Mouse (Mus musculus): ENCODE measurements around the gene Galnt13. TPM values are rescaled to one million over a fixed set of nuclear protein-coding genes. Genes with fewer than 3 reads are reported as not detected.
"Not testable (repeated sequence)": the region's sequence is repeated elsewhere in the genome, so short reads cannot be mapped to it uniquely, and the experiment has no call there.

The Galnt13 gene
- polyA plus RNA-seq, 1 experiment from 2014 or later = 1.5 TPM

DNA sequence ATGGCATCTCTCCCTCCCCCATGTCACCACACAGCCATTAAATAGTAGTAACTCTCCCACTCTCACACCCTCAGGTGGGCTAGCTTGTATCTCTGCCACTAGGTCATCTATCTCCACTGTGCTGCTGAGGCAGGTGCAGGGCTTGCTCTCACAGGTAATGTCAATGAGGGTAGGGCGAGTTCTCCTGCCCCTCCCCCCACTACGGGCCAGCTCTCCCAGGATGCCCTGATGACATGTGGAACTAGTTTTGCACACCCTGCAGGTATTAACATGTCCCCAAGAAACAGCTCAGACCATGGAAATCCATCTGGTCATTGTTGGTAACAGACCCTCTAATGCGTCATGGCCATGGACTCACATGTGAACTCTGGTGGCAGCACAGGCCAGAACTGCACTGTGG, 129.0 kb downstream of the Galnt13 start:
- Histone ChIP-seq H3K27ac (replicated peaks) (no peak overlapping the region), H3K4me1 (no peaks in the 10 kb centered on the region), H3K9ac (no peak overlapping the region), H3K4me2 (replicated peaks) (no peak overlapping the region), H3K9me3 (replicated peaks) (no peaks in the 10 kb centered on the region), H3K4me3 (replicated peaks) (no peak overlapping the region), H3K27me3 (no peaks in the 10 kb centered on the region), H3K36me3 (no peaks in the 10 kb centered on the region)
- WGBS = 80% methylated on average over 3 of the region's 3 CpGs
- no peak for ATAC-seq (ENCODE audit: insufficient number of reproducible peaks, low FRiP score, low TSS enrichment, low read depth)

DNA sequence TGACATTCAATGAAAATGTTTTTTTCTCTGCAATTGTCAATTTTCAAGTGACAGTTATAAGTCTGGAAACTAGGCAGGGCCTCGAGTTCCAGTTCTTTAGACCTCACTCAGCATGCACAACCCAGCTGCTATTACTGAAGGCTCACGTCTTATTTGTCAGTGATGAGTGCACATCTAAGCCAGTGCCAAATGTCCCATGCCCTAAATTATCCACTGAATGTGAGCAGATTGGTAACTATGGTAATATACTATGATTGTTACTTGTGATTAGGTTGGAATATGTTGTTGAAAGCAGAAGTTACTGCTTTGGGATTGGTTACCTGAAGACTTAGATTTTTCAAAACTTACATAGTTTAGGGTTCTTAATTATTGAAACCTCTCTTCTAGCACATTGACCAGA, 131.1 kb downstream of the Galnt13 start:
- no peak overlapping the region for H3K4me2 ChIP-seq (replicated peaks)
- H3K9ac ChIP-seq = no peak overlapping the region
- H3K9me3 ChIP-seq (replicated peaks) = no peaks in the 10 kb centered on the region
- H3K4me1 ChIP-seq = no peaks in the 10 kb centered on the region
- no peak overlapping the region for H3K4me3 ChIP-seq (replicated peaks)
- no peaks in the 10 kb centered on the region for H3K36me3 ChIP-seq
- no peak overlapping the region for H3K27ac ChIP-seq (replicated peaks)
- 66% methylated on average over 2 of the region's 2 CpGs for WGBS
- no peaks in the 10 kb centered on the region for H3K27me3 ChIP-seq
- ATAC-seq (ENCODE audit: insufficient number of reproducible peaks, low FRiP score, low TSS enrichment, low read depth) = no peak

DNA sequence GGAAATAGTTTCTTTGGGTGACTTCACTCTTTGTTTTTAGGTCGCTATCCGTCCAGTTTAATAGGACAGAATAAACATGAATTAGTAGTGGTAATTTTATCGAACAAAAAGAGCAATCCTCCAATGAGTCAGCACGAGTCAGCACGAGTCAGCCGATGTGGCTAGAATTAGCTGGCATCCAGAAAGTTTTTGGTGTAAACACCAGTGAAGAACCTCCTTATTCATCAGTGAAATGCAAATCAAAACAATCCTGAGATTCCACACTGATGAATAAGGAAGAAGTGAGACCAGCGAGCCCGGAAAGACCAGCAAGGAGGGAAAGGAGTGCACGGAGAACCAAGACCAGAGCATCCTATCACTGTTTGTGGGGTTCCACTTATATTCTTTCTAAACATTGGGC, 131.5 kb downstream of the Galnt13 start:
- Histone ChIP-seq H3K4me1 (no peaks in the 10 kb centered on the region), H3K27ac (replicated peaks) (no peak overlapping the region), H3K27me3 (no peaks in the 10 kb centered on the region), H3K9me3 (replicated peaks) (no peaks in the 10 kb centered on the region), H3K36me3 (no peaks in the 10 kb centered on the region), H3K9ac (no peak overlapping the region), H3K4me3 (replicated peaks) (no peak overlapping the region), H3K4me2 (replicated peaks) (no peak overlapping the region)
- ATAC-seq (ENCODE audit: insufficient number of reproducible peaks, low FRiP score, low TSS enrichment, low read depth) = no peak
- 80% methylated on average over 9 of the region's 9 CpGs for WGBS

DNA sequence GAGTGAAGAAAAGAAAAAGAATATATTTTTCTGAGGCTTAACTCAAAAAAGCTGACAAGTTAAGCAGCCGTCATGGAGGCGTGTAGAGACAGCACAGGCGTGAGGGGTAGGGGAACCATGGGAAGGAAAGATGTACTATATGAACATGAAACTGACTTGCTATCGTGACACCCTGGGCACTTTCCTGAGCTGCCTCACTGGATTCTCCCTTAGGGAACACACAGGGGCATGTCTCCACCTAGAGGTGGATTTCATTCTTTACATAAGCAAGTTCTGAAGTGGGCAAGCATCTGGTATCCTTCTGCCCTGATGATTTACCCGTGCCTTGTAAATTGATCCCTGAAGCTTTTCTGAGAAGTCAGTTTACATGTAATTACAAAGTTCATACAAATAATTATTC, 277.7 kb downstream of the Galnt13 start:
- no CpG with 5 or more reads among the region's 5 CpGs for WGBS
- H3K4me3 ChIP-seq (replicated peaks) = not testable (repeated sequence)

DNA sequence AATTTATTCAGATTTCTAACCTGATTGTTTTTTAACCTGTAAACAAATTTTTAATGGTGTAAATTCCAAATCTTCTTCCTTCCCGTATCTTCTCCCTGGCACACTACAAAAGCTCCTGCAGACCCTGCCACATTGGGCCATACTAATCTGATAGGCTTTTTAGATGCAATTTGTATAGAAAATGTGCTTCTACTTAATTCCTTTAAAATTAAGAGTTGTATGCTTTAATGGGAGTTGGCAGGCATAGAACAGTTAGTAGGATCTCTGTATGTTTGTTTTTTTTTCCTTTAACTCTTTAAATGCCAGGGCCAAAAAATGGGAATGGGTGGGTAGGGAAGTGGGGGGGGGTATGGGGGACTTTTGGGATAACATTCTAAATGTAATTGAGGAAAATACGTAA, 315.1 kb downstream of the Galnt13 start:
- no peak overlapping the region for H3K9ac ChIP-seq
- H3K9me3 ChIP-seq (replicated peaks) = no peaks in the 10 kb centered on the region
- no peak overlapping the region for H3K4me2 ChIP-seq (replicated peaks)
- H3K27me3 ChIP-seq = no peaks in the 10 kb centered on the region
- H3K27ac ChIP-seq (replicated peaks) = no peak overlapping the region
- no peak overlapping the region for H3K4me3 ChIP-seq (replicated peaks)
- H3K36me3 ChIP-seq = no peaks in the 10 kb centered on the region
- H3K4me1 ChIP-seq = no peaks in the 10 kb centered on the region
- ATAC-seq (ENCODE audit: insufficient number of reproducible peaks, low FRiP score, low TSS enrichment, low read depth) = no peak
- WGBS = 65% methylated on average over 2 of the region's 2 CpGs

More for the DNA sequence above, 277.7 kb downstream of the Galnt13 start:
- H3K27me3 ChIP-seq; H3K36me3 ChIP-seq; H3K4me1 ChIP-seq; H3K4me2 ChIP-seq (replicated peaks); H3K27ac ChIP-seq (replicated peaks); H3K9me3 ChIP-seq (replicated peaks); ATAC-seq (ENCODE audit: insufficient number of reproducible peaks, low FRiP score, low TSS enrichment, low read depth); H3K9ac ChIP-seq: not testable (repeated sequence)

DNA sequence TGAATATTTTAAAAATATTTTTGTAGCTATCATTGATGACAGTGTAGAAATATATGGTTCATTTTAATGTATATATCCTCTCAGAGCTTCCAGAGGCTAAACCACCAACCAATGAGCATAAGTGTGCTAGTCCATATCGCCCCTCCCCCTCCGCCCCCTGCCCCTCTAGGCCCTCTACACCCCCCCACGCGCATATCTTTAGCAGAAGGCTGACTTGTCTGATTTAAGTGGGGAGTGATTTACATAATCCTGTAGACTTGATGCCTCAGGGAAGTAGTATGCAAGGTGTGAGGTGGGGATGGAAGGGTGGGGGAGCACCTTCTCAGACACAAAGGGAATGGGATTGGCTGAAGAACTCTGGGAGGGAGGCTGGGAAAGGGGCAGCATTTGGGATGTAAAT, 323.7 kb downstream of the Galnt13 start:
- Histone ChIP-seq H3K9ac (no peak overlapping the region), H3K4me2 (replicated peaks) (no peak overlapping the region), H3K36me3 (no peaks in the 10 kb centered on the region), H3K4me1 (no peaks in the 10 kb centered on the region), H3K27ac (replicated peaks) (no peak overlapping the region), H3K9me3 (replicated peaks) (no peaks in the 10 kb centered on the region), H3K27me3 (no peaks in the 10 kb centered on the region), H3K4me3 (replicated peaks) (no peak overlapping the region)
- WGBS = 27% methylated on average over 4 of the region's 4 CpGs
- no peak for ATAC-seq (ENCODE audit: insufficient number of reproducible peaks, low FRiP score, low TSS enrichment, low read depth)

DNA sequence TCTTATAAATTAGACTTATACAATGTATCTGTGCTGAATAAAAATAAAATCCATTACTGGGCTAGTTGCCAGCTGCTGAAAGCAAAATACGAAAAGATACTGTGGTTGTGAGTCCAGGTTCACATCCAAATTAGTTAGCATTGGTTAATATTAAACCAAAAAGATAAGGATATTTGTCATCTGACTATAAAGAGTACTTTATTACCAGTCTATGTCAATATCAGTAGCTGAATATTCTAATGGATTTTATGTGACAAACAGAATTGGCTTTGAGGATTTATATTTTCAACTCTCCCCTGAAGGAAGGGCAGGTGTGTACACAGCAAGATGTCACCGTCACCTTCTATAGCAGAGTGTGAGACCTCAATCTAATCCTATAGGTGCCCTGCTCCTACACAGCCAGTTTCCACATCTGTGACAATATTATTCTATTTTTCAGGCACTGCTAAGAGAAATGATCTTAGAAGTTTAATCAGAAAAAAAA, 342.7 kb downstream of the Galnt13 start:
- ATAC-seq (ENCODE audit: insufficient number of reproducible peaks, low FRiP score, low TSS enrichment, low read depth) = no peak
- H3K27me3 ChIP-seq = no peaks in the 10 kb centered on the region
- H3K4me3 ChIP-seq (replicated peaks) = no peak overlapping the region
- no peak overlapping the region for H3K27ac ChIP-seq (replicated peaks)
- no peaks in the 10 kb centered on the region for H3K4me1 ChIP-seq
- no peaks in the 10 kb centered on the region for H3K36me3 ChIP-seq
- no peak overlapping the region for H3K9ac ChIP-seq
- H3K9me3 ChIP-seq (replicated peaks) = no peaks in the 10 kb centered on the region
- H3K4me2 ChIP-seq (replicated peaks) = no peak overlapping the region
- WGBS = 73% methylated on average over 2 of the region's 2 CpGs

DNA sequence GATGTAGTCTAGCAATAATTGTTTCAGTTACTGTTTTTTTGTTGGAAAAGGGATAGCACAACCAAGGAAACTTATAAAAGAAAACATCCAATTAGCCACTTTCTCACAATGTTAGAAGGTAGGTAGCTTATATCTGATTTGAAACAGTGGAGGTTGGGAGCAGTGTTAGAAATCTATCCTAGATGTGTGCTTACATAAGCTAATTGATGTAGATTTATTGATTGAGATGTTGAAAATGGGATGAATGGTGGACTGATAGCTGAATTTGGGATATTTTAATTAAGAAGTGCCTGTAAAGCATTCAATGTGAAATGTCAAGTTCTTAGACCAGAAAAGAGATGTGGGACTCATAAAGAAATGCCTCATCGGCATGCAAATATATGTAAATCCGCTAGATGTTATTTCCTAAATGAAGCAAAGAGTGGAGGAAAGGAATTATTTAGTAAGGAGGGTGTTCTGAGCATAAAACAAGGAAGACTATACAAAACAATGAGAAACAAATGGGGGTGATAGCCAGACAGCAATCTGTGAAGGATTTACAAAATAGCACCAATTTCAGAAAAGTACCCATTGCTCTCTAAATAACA, 377.6 kb downstream of the Galnt13 start:
- ATAC-seq (ENCODE audit: insufficient number of reproducible peaks, low FRiP score, low TSS enrichment, low read depth) = no peak
- Histone ChIP-seq H3K27me3 (no peaks in the 10 kb centered on the region), H3K9ac (no peak overlapping the region), H3K4me3 (replicated peaks) (no peak overlapping the region), H3K9me3 (replicated peaks) (no peaks in the 10 kb centered on the region), H3K4me1 (no peaks in the 10 kb centered on the region), H3K27ac (replicated peaks) (no peak overlapping the region), H3K4me2 (replicated peaks) (no peak overlapping the region), H3K36me3 (no peaks in the 10 kb centered on the region)
- WGBS = 78% methylated on average over 2 of the region's 2 CpGs

DNA sequence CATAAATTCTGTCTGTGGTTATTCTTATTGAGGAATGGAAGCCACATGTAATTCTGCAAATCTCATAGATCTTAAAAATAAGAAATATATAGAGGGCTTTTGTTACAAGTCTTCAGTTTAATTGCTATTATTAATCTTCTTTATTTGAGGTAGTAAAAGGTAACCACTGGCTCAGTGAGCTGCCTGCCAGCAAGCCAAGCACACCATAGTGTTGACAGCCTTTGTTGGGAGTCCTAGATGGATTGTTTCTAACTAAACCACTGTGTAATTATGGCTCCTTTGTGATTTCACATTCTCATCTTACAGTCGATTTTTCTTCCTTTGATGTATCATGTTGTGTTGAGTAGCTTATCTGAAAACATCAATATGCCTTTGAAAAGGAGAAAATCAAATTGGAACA, 405.1 kb downstream of the Galnt13 start:
- no peak overlapping the region for H3K9ac ChIP-seq
- ATAC-seq (ENCODE audit: insufficient number of reproducible peaks, low FRiP score, low TSS enrichment, low read depth) = no peak
- no peak overlapping the region for H3K4me2 ChIP-seq (replicated peaks)
- no peaks in the 10 kb centered on the region for H3K27me3 ChIP-seq
- no peaks in the 10 kb centered on the region for H3K4me1 ChIP-seq
- no peak overlapping the region for H3K27ac ChIP-seq (replicated peaks)
- no peaks in the 10 kb centered on the region for H3K9me3 ChIP-seq (replicated peaks)
- WGBS = 31% methylated on average over 1 of the region's 1 CpGs
- H3K36me3 ChIP-seq = no peaks in the 10 kb centered on the region
- H3K4me3 ChIP-seq (replicated peaks) = no peak overlapping the region

DNA sequence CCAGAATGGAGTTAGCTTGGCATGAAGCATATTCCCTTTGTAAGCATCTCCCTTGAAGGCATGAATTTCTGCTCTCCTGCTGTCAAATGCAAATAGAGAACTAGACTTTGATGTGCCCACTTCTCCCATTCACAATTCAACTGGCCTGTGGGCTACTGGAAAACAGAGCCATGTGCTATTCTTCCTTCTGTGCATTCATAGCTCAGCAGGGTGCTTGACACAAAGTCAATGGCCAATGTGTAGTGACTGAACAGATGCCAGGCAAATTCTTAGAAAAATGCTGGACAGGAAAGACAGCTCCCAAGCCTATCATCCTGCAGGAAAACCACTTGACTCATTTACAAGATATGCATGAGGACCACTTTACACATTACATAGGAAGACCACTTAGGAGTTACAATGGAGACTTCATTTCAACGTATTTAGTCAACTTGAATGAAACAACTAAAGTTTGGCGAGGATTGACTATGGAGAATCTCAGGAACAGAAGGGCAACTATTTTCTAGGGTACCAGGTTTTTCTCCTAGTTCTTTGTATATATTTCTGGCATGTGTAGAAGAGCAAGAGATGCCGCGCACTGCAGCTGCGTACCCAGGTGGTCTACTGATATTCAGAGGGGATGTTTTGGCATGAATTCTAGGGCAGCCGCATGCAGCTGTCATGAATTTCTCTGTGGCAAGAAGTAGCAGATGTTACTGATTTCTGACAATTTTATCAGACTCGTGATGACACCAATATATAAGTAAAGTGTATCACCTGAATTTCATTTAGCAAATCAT, 470.4 kb downstream of the Galnt13 start:
- Histone ChIP-seq H3K4me1 (no peaks in the 10 kb centered on the region), H3K27me3 (no peaks in the 10 kb centered on the region), H3K36me3 (no peaks in the 10 kb centered on the region), H3K9ac (no peak overlapping the region), H3K4me2 (replicated peaks) (no peak overlapping the region), H3K9me3 (replicated peaks) (no peaks in the 10 kb centered on the region), H3K27ac (replicated peaks) (no peak overlapping the region), H3K4me3 (replicated peaks) (no peak overlapping the region)
- 72% methylated on average over 7 of the region's 7 CpGs for WGBS
- ATAC-seq (ENCODE audit: insufficient number of reproducible peaks, low FRiP score, low TSS enrichment, low read depth) = no peak

DNA sequence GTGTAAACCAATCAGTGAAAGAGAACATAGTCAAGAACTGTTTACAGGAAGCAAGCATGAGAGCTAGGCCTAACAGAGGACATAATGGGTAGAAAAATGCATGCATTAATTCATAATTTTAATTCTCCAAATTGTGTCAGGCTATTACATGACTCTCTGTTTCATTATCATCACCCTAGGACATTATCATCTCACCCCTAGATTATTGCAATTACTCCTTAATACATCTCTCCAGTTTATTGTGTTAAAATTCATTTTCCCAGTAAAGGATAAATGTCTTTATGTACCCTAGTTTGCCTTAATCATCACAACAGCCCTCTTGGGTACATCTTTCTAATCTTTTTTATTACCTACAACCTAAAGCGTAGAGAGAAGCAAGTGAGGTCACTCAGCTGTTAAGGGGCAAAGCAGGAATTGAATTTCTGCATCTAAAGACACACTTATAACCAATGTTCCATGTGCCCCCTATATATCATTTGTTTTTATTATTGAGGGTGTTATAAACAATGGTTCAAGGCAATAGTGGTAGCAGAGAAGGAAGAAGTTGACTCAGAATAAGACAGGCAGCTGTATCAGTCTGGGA, 479.1 kb downstream of the Galnt13 start:
- H3K36me3 ChIP-seq = no peaks in the 10 kb centered on the region
- 73% methylated on average over 1 of the region's 1 CpGs for WGBS
- no peaks in the 10 kb centered on the region for H3K4me1 ChIP-seq
- ATAC-seq (ENCODE audit: insufficient number of reproducible peaks, low FRiP score, low TSS enrichment, low read depth) = no peak
- no peaks in the 10 kb centered on the region for H3K27me3 ChIP-seq
- no peak overlapping the region for H3K4me2 ChIP-seq (replicated peaks)
- H3K4me3 ChIP-seq (replicated peaks) = no peak overlapping the region
- no peaks in the 10 kb centered on the region for H3K9me3 ChIP-seq (replicated peaks)
- no peak overlapping the region for H3K9ac ChIP-seq
- H3K27ac ChIP-seq (replicated peaks) = no peak overlapping the region
